Mouse (Mus musculus): ENCODE results near the gene Kitl.

The Kitl gene

GRCm38 (mm10) chr10:100127837-100128743, 112.7 kb downstream of the Kitl start:
- no peak for DNase-seq

DNA sequence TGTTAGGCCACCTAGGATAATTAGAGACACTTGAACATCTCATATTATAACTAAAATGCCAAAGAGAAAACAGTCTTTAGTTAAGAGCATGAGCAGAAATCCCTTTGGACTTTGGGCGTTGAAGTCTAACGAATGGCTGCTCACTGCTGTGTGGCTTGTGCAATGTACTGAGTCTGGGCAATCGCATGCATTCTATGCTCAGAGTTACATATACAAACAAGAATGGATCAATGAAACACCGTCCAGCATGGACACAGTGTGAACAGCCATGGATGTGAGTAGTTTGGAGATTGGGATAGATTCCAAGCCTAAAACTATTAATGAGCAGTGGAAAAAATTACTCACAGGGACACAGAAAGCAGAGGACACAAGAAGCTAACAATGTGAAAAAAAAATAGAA, 116.2 kb downstream of the Kitl start:
- no peak for DNase-seq

GRCm38 (mm10) chr10:100132304-100132703, 116.9 kb downstream of the Kitl start:
- no peak for DNase-seq

- no peak for DNase-seq
These were observed 123.1 kb downstream of the Kitl start for GRCm38 (mm10) chr10:100138552-100138951.

GRCm38 (mm10) chr10:100148123-100148522, 132.7 kb downstream of the Kitl start:
- DNase-seq, result no peak
